Mouse (Mus musculus): Measurements from ENCODE around the gene Chmp6. TPM values are rescaled to one million over a fixed set of nuclear protein-coding genes. Genes with fewer than 3 reads are reported as not detected.
A peak's percentile ranks its signal among the peaks of the same experiment; 100 is the strongest.

The Chmp6 gene
- polyA plus RNA-seq (2014; fragmentation: Nextera tagmentation; extraction: Ambion mirVana): 100 and 104 TPM in 2 replicates

DNA sequence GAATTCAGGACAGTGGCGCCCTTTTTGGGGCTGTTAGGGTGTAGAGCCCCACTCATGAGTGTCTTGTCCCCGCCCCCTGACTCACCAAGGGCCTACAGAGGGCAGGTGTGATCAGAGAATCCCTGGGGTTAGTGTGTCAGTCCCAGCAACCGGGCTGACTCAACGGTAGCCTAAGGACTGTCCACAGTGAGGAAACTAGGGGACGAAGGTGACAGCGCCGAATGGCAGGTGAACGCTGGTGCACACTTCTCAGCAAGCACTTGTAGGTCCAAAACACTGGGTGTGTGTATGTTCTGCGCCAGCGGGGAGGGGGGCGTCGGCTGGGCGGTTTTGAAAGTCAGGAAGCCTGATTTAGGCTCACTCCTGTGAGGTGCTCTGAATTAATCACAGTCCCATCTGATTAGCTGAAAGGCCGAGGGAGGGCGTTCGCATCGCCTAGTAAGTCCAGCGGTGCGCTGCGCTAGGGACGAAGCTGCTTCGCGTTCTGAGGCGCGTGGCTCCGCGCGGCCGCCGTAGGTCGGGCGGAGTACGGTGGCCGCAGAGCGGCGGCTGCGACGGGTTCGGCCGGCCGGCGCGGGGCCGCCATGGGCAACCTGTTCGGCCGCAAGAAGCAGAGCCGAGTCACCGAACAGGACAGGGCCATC, at the start of gene Chmp6:
Gene Chmp6, plus strand, starts transcription at position 151 of the 644 bp plus-strand sequence.
- Histone ChIP-seq H3K9me3 (ENCODE audit: control insufficient read depth, low read length) (no peaks in the 10 kb centered on the region), H3K27ac (replicated peaks; ENCODE audit: low read depth, low read length) (peak within 1 kb of the TSS; percentile 78), H3K9ac (replicated peaks; ENCODE audit: low read length) (peak within 1 kb of the TSS; percentile 91), H3K27me3 (ENCODE audit: control insufficient read depth, insufficient read depth, low read length) (no peaks in the 10 kb centered on the region), H3K4me1 (ENCODE audit: control insufficient read depth, insufficient read depth, low read length) (peaks cover 27% of the 10 kb centered on the region), H3K4me3 (replicated peaks; ENCODE audit: low read depth, low read length) (peak within 1 kb of the TSS; percentile 93), H3K4me2 (ENCODE audit: low read length) (peak within 1 kb of the TSS; percentile 99), H3K36me3 (ENCODE audit: control insufficient read depth, insufficient read depth, low read length) (peaks cover 27% of the 10 kb centered on the region)
- peak; percentile 68 for ATAC-seq (ENCODE audit: low FRiP score, low TSS enrichment)
- peak; percentile 93 for DNase-seq
- 2% methylated on average over 48 of the region's 48 CpGs for WGBS

DNA sequence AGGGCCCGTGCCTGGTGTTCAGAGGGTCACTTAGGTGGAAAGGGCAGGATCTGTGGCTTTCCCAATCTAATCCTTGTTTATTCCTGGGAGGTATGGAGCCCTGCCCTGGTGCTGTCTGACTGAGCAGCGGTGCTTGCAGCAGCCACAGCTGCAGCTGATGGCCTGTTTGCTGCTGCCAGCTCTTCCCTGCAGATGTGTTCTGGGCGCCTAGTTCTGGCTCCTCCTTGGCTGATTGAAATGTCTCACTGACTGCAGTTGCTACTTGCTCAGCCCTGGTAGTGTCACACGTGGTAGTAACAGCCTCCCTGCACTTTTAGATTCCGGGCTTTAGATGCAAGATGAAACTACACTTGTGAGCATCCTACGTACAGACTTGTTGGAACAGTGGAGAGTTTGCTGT, 46.4 kb upstream of the Chmp6 start:
- H3K9ac ChIP-seq (replicated peaks; ENCODE audit: low read length): no peak overlapping the region
- no peak overlapping the region for H3K4me2 ChIP-seq (ENCODE audit: low read length)
- no peak overlapping the region for H3K4me3 ChIP-seq (replicated peaks; ENCODE audit: low read depth, low read length)
- WGBS: 83% methylated on average over 6 of the region's 6 CpGs
- no peaks in the 10 kb centered on the region for H3K9me3 ChIP-seq (ENCODE audit: control insufficient read depth, low read length)
- H3K36me3 ChIP-seq (ENCODE audit: control insufficient read depth, insufficient read depth, low read length): peaks cover 39% of the 10 kb centered on the region; the same call in 1 of the 2 replicates
- H3K27me3 ChIP-seq (ENCODE audit: control insufficient read depth, insufficient read depth, low read length): no peaks in the 10 kb centered on the region
- DNase-seq (no peak), ATAC-seq (ENCODE audit: low FRiP score, low TSS enrichment) (no peak)
- H3K27ac ChIP-seq (replicated peaks; ENCODE audit: low read depth, low read length): no peak overlapping the region
- H3K4me1 ChIP-seq (ENCODE audit: control insufficient read depth, insufficient read depth, low read length): no peaks in the 10 kb centered on the region

DNA sequence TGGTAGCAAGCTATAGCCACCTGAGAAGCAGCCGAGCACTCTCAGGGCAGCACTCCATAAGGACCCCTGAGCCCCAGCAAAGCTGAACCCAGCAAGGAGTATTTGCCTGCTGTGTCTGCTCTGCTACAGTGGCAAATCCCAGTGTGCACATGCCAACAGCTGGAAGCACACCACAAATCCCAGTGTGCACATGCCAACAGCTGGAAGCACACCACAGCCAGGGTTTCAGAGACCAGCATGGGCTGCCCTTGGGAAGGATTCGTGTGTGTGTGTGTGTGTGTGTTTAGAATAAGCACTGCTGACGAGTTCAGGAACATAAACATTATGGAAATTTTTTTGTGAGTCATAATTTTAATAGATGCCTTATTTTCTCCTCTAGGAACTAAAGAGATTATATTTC, 45.1 kb upstream of the Chmp6 start:
- no peaks in the 10 kb centered on the region for H3K4me1 ChIP-seq (ENCODE audit: control insufficient read depth, insufficient read depth, low read length)
- peaks cover 45% of the 10 kb centered on the region for H3K36me3 ChIP-seq (ENCODE audit: control insufficient read depth, insufficient read depth, low read length)
- no peak for ATAC-seq (ENCODE audit: low FRiP score, low TSS enrichment)
- 87% methylated on average over 3 of the region's 3 CpGs for WGBS
- no peak overlapping the region for H3K9ac ChIP-seq (replicated peaks; ENCODE audit: low read length)
- no peaks in the 10 kb centered on the region for H3K27me3 ChIP-seq (ENCODE audit: control insufficient read depth, insufficient read depth, low read length)
- no peaks in the 10 kb centered on the region for H3K9me3 ChIP-seq (ENCODE audit: control insufficient read depth, low read length)
- H3K4me2 ChIP-seq (ENCODE audit: low read length): no peak overlapping the region
- DNase-seq: no peak
- no peak overlapping the region for H3K27ac ChIP-seq (replicated peaks; ENCODE audit: low read depth, low read length)
- H3K4me3 ChIP-seq (replicated peaks; ENCODE audit: low read depth, low read length): no peak overlapping the region

DNA sequence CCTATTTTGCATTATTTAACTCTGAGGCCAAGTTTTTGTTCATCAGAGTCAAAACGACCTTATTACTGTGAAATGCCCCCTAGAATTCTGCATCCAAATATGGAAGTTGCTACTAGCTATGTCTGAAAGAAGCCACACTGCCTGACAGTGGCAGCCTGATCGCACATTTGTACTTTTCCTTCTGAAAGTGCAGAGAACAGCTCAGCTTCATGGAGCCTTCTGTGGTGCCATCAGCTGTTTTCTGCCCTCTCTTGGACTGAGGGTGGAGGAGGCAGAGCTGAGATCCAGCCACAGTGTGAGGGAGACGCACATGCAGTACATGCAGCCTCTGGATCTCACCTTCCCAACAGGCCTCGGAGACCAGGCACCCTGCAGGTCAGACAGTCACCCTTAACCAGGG, 44.7 kb upstream of the Chmp6 start:
- Histone ChIP-seq H3K9ac (replicated peaks; ENCODE audit: low read length) (no peak overlapping the region), H3K27me3 (ENCODE audit: control insufficient read depth, insufficient read depth, low read length) (no peaks in the 10 kb centered on the region), H3K27ac (replicated peaks; ENCODE audit: low read depth, low read length) (no peak overlapping the region), H3K36me3 (ENCODE audit: control insufficient read depth, insufficient read depth, low read length) (peaks cover 49% of the 10 kb centered on the region), H3K4me2 (ENCODE audit: low read length) (no peak overlapping the region), H3K4me1 (ENCODE audit: control insufficient read depth, insufficient read depth, low read length) (no peaks in the 10 kb centered on the region), H3K4me3 (replicated peaks; ENCODE audit: low read depth, low read length) (no peak overlapping the region), H3K9me3 (ENCODE audit: control insufficient read depth, low read length) (no peaks in the 10 kb centered on the region)
- WGBS: 89% methylated on average over 4 of the region's 4 CpGs
- ATAC-seq (ENCODE audit: low FRiP score, low TSS enrichment) (no peak), DNase-seq (no peak)

DNA sequence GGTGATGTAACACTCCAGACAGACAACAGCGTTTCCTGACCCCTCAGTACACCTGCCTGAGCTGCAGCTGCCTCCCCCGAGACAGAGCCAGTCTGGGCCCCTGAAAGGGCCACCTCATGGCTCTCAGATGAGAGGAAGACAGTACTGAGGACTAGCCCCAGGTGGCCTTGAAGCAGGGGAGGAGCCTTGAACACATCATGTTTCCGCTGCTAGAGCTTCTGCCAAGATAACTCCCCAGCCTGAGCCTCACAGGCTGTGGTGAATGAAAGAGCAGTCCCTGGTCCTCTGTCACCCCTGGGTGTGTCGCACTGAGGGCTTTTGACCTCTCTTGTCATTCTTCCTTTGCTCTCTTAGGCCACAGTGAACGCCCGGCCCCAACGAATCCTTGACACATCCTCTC, 42.1 kb upstream of the Chmp6 start:
- Histone ChIP-seq H3K36me3 (ENCODE audit: control insufficient read depth, insufficient read depth, low read length) (peaks cover 56% of the 10 kb centered on the region), H3K9ac (replicated peaks; ENCODE audit: low read length) (no peak overlapping the region), H3K4me3 (replicated peaks; ENCODE audit: low read depth, low read length) (no peak overlapping the region), H3K27ac (replicated peaks; ENCODE audit: low read depth, low read length) (no peak overlapping the region), H3K4me1 (ENCODE audit: control insufficient read depth, insufficient read depth, low read length) (no peaks in the 10 kb centered on the region), H3K9me3 (ENCODE audit: control insufficient read depth, low read length) (no peaks in the 10 kb centered on the region), H3K4me2 (ENCODE audit: low read length) (no peak overlapping the region), H3K27me3 (ENCODE audit: control insufficient read depth, insufficient read depth, low read length) (no peaks in the 10 kb centered on the region)
- DNase-seq (no peak), ATAC-seq (ENCODE audit: low FRiP score, low TSS enrichment) (no peak)
- 91% methylated on average over 7 of the region's 7 CpGs for WGBS

DNA sequence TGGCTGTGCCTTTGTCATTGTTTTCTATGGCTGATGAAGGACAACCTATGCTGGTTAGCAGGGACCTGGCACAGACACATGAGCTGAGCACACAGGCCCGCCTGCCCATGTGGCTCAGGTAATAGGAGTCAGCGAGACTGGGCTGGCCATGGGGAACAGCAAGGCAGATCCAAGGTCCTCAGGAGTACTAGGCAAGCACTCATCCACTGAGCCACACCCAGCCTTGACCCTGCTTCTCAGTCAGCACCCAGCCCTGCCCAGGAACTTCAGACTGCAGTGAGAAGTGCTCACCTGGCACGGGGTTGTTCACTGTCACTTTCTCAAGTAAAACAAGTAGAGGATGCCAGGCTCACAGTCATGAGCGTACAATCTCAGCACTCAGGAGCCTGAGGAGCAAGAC, 39.6 kb upstream of the Chmp6 start:
- H3K9me3 ChIP-seq (ENCODE audit: control insufficient read depth, low read length): no peaks in the 10 kb centered on the region
- H3K27ac ChIP-seq (replicated peaks; ENCODE audit: low read depth, low read length): no peak overlapping the region
- DNase-seq (no peak), ATAC-seq (ENCODE audit: low FRiP score, low TSS enrichment) (no peak)
- no peak overlapping the region for H3K4me2 ChIP-seq (ENCODE audit: low read length)
- no peaks in the 10 kb centered on the region for H3K27me3 ChIP-seq (ENCODE audit: control insufficient read depth, insufficient read depth, low read length)
- H3K36me3 ChIP-seq (ENCODE audit: control insufficient read depth, insufficient read depth, low read length): peaks cover 62% of the 10 kb centered on the region
- 98% methylated on average over 4 of the region's 4 CpGs for WGBS
- H3K4me1 ChIP-seq (ENCODE audit: control insufficient read depth, insufficient read depth, low read length): no peaks in the 10 kb centered on the region
- no peak overlapping the region for H3K9ac ChIP-seq (replicated peaks; ENCODE audit: low read length)
- no peak overlapping the region for H3K4me3 ChIP-seq (replicated peaks; ENCODE audit: low read depth, low read length)

DNA sequence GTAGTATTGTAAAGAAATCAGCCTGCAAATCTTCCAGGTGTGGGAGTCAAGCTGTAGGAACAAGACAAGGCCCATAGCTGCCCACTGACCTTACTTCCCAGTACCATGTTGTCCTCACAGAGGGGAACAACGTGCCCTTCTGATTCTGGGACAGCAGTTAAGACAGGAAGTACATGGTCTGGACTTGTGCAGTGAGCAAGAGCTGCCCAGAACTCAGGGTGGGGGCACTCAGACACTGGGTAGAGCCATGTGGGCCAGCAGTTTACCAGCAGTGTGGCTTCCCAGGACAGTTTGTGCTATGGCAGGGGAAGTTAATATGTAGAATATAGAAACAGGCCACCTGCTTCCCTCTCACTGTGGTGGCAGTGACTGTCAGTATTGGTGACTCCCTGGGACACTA, 38.4 kb upstream of the Chmp6 start:
- Histone ChIP-seq H3K27me3 (ENCODE audit: control insufficient read depth, insufficient read depth, low read length) (no peaks in the 10 kb centered on the region), H3K4me2 (ENCODE audit: low read length) (no peak overlapping the region), H3K9me3 (ENCODE audit: control insufficient read depth, low read length) (no peaks in the 10 kb centered on the region), H3K9ac (replicated peaks; ENCODE audit: low read length) (no peak overlapping the region), H3K27ac (replicated peaks; ENCODE audit: low read depth, low read length) (no peak overlapping the region), H3K4me1 (ENCODE audit: control insufficient read depth, insufficient read depth, low read length) (no peaks in the 10 kb centered on the region), H3K36me3 (ENCODE audit: control insufficient read depth, insufficient read depth, low read length) (peaks cover 67% of the 10 kb centered on the region), H3K4me3 (replicated peaks; ENCODE audit: low read depth, low read length) (no peak overlapping the region)
- WGBS: 95% methylated on average over 1 of the region's 1 CpGs
- no peak for DNase-seq
- ATAC-seq (ENCODE audit: low FRiP score, low TSS enrichment): no peak

DNA sequence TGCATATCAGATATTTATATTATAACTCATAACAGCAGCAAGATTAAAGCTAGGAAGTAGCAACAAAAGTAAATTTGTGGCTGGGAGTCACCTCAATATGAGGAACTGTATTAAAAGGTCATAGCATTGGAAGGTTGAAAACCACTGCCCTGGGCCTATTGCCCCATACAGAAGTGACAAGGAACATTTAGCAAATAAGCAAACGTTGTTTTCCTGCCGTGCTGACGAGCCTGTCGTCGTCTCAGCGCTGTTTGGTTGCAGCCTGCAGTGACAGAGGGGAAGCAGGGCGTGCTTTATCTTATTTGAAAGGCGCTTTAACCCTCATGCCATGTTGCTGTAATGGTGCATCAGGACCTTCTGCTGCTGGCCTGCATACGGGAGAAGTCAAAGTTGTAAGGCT, 37.6 kb upstream of the Chmp6 start:
- H3K4me2 ChIP-seq (ENCODE audit: low read length): no peak overlapping the region
- H3K9me3 ChIP-seq (ENCODE audit: control insufficient read depth, low read length): no peaks in the 10 kb centered on the region
- H3K27ac ChIP-seq (replicated peaks; ENCODE audit: low read depth, low read length): no peak overlapping the region
- no peak overlapping the region for H3K9ac ChIP-seq (replicated peaks; ENCODE audit: low read length)
- peaks cover 68% of the 10 kb centered on the region for H3K36me3 ChIP-seq (ENCODE audit: control insufficient read depth, insufficient read depth, low read length)
- H3K27me3 ChIP-seq (ENCODE audit: control insufficient read depth, insufficient read depth, low read length): no peaks in the 10 kb centered on the region
- 89% methylated on average over 9 of the region's 9 CpGs for WGBS
- no peak overlapping the region for H3K4me3 ChIP-seq (replicated peaks; ENCODE audit: low read depth, low read length)
- ATAC-seq (ENCODE audit: low FRiP score, low TSS enrichment) (no peak), DNase-seq (no peak)
- no peaks in the 10 kb centered on the region for H3K4me1 ChIP-seq (ENCODE audit: control insufficient read depth, insufficient read depth, low read length)

DNA sequence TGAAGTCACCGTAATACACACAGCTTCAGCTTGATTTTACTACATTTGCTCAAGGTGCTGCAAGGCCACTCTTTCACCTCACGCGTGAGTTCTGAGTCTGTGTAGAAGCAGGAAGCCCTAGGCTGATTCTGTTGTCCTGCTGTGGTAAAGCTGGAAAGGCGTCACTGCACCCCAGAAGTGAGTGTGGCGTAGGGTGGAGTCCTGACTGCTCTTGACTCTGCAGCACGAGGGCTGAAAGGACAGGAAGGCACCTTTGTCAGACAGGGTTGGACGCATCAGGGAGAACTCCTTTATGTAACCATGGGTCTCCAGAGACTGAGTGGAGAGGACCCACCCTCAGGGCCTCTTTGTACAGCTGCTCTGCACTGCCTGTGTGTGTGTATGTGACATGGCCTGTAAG, 36.1 kb upstream of the Chmp6 start:
- no peak overlapping the region for H3K9ac ChIP-seq (replicated peaks; ENCODE audit: low read length)

More for the DNA sequence above, 36.1 kb upstream of the Chmp6 start:
- no peak overlapping the region for H3K27ac ChIP-seq (replicated peaks; ENCODE audit: low read depth, low read length)
- H3K4me1 ChIP-seq (ENCODE audit: control insufficient read depth, insufficient read depth, low read length): no peaks in the 10 kb centered on the region
- H3K36me3 ChIP-seq (ENCODE audit: control insufficient read depth, insufficient read depth, low read length): peaks cover 55% of the 10 kb centered on the region
- no peak for DNase-seq
- no peak overlapping the region for H3K4me3 ChIP-seq (replicated peaks; ENCODE audit: low read depth, low read length)
- no peaks in the 10 kb centered on the region for H3K27me3 ChIP-seq (ENCODE audit: control insufficient read depth, insufficient read depth, low read length)
- H3K9me3 ChIP-seq (ENCODE audit: control insufficient read depth, low read length): no peaks in the 10 kb centered on the region
- H3K4me2 ChIP-seq (ENCODE audit: low read length): no peak overlapping the region
- no peak for ATAC-seq (ENCODE audit: low FRiP score, low TSS enrichment)
- 90% methylated on average over 7 of the region's 7 CpGs for WGBS
